Mouse (Mus musculus): ENCODE results near the gene Scgn.

The Scgn gene

GRCm38 (mm10) chr13:23940291-23940690, 50.7 kb downstream of the Scgn start:
- in situ Hi-C loops (cut with MboI, MseI): no loop called here

DNA sequence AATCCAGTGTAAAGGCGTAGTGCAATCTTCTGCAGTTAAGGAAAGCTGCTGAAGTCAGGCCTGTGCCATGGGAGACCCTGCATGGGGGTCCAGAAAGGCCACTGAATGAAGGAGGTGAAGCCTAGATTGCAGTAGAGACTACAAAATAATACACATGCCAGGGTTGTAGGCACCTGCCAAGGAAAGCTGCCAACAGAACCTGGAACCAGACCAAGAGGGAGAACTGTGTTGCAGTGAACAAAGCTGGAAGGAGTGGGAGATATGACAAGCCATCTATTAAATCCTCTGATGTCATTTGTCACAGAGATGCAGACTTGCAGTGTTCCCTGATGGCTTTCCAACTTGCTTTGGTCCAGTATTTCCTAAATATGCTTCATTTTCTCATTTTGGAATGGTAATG, 52.3 kb downstream of the Scgn start:
- in situ Hi-C loops (cut with MboI, MseI): no loop called here

DNA sequence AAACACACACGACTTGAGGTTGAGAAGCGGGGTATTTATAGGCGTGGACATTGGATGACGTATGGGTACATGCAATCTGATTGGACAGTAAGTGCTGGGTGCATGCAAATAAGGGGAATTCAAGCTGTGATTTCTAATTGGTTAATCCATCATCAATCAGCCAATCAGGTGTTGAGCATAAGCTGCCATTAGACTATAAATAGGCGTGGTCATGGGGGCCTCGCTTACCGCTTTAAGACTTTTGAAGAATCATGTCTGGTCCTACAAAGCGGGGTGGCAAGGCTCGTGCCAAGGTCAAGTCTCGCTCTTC, 56.8 kb downstream of the Scgn start, which contains the start of gene Hist1h2aa:
Gene Hist1h2aa, plus strand, starts transcription at position 252 of the 310 bp plus-strand sequence.
- in situ Hi-C loops (cut with MboI, MseI): no loop called here

GRCm38 (mm10) chr13:23933421-23934210, 57.4 kb downstream of the Scgn start, which contains the start of gene Hist1h2ba:
TSS of gene Hist1h2ba (minus strand) at chr13:23934156.
- in situ Hi-C loops (cut with MboI, MseI): no loop called here

- in situ Hi-C loops (cut with MboI, MseI): no loop called here
Measured at GRCm38 (mm10) chr13:23930904-23931303, 60.1 kb downstream of the Scgn start.

- in situ Hi-C loops (cut with MboI, MseI): no loop called here
Measured at GRCm38 (mm10) chr13:23930461-23930860, 60.6 kb downstream of the Scgn start.

- in situ Hi-C loops (cut with MboI, MseI): no loop called here
Measured at GRCm38 (mm10) chr13:23928637-23929036, 62.4 kb downstream of the Scgn start.

GRCm38 (mm10) chr13:23925792-23926191, 65.2 kb downstream of the Scgn start:
- in situ Hi-C loops (cut with MboI, MseI): no loop called here

GRCm38 (mm10) chr13:23917674-23918073, 73.3 kb downstream of the Scgn start:
- in situ Hi-C loops (cut with MboI, MseI): no loop called here

DNA sequence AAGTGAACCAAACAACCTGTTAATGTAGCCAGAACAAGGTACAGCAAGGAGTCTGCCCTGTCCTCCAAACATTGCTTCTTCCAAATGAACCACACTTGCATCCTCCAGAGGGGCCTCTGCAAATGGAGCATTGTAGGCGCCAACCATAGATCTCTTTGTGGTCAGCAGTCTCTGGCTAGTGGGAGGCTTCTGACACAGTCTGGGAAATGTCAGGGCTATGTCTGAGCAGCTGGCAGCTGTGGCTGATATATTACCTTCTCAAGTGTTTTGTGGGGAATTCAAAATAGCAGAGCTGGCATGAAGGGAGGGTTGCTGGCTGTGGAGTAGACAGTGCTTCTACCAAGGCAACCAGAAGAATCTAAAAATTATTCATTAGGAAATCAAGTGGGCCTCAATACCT, 74.9 kb downstream of the Scgn start:
- in situ Hi-C loops (cut with MboI, MseI): no loop called here

DNA sequence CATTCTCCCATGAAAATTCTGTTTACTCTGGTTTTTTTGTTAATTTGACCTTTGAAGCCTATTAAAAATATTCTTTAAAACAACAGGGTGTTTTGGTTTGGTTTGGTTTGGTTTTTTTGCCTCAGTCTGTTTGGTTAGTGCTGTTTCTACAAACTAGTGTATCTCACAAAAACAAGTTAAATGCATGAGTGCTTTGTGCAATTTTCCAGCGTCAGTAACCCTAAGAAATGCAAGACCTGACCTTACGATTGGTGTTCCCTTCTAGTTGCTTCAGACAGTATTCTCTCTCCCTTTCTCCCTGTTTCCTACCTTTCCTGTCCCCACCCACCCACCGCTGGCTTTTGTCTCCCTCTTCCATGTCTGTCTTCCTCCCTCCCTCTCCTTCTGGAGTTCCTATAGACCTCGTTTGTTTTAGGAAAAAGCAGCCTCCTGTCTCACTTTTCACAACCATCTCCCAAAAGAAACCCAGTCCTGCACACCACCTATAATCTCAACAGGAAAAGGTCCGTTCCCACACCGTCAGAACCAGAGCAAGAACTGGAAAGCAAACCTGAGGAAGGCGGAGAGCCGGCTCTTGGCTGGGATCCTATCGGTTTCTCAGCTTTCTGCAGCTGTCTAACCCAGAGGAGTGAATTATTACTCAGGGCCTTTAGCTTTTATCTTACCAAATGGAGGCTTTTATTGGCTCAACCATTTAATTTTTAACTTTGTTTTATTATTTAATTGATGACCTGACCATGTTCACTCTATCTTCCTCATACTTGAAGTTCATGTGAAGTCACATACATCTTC, 76.4 kb downstream of the Scgn start, which contains the start of gene Slc17a4:
Gene Slc17a4, minus strand, starts transcription at position 634 of the 792 bp plus-strand sequence.
- in situ Hi-C loops (cut with MboI, MseI): no loop called here

DNA sequence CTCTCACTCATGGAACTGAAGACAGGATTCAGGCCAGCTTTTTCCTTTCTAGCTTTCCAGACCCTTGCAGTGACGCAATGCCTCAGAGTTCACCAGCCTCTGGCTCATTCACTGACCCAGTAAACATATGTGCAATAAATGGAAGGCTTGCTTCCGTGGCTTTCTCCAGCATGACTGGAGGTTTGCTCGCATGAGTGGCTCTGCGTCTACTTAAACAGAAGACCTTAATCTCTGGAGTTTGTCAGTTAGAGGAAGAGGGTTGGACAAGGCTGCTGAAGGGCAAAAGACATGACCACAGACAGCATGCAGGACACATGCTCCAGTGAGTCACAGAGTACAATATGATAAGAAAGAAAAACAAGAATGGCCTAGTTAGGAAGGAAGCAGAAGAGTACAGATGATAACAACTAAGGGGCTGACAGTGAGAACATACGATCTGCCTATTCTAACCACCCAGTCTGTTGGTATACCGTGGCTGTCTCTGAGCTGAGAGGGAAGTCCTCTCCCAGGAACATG, 77.2 kb downstream of the Scgn start:
- in situ Hi-C loops (cut with MboI, MseI): no loop called here

DNA sequence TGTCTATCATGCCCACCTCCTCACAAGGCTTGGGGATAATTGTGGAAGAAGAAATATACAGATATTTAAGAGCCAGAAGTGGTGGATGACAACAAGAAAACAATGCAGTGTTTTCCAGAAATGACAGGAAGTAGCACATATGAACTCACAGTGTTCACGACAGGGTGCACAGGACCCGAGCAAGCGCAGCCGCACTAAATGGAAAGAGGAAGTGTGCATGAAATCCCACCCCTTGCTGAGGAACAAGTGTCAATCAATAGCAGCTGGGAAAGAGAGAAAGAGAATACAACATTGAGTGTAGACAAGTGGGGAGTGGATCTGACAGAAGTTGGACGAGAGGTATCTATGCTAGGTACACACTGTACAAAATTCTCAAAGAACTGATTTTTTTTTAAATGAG, 79.7 kb downstream of the Scgn start:
- in situ Hi-C loops (cut with MboI, MseI): no loop called here

GRCm38 (mm10) chr13:23910121-23910520, 80.9 kb downstream of the Scgn start:
- in situ Hi-C loops (cut with MboI, MseI): no loop called here

GRCm38 (mm10) chr13:23906906-23907305, 84.1 kb downstream of the Scgn start:
- in situ Hi-C loops (cut with MboI, MseI): no loop called here
